Mouse (Mus musculus) spleen, adult 18-20 months (tissue): ENCODE measurements around the gene Tk1.
"Not testable (repeated sequence)": the region's sequence is repeated elsewhere in the genome, so short reads cannot be mapped to it uniquely, and the experiment has no call there.

Experiments used
- DNase-seq, 2 experiments: peaks; one replicate each; pipeline ENCODE4 v3.0.0; 2022; ENCODE audit warnings: mixed read lengths in 2 of 2

Gene Tk1

GRCm38 (mm10) chr11:117820173-117820572 is 5.7 kb downstream of the Tk1 start:
- no peak for DNase-seq

GRCm38 (mm10) chr11:117819095-117819494 is 6.8 kb downstream of the Tk1 start:
- no peak for DNase-seq

- DNase-seq, result no peak
Observed at GRCm38 (mm10) chr11:117816389-117816996, 9.4 kb downstream of the Tk1 start.

- not testable (repeated sequence) for DNase-seq
Observed at GRCm38 (mm10) chr11:117815850-117816249, 10.0 kb downstream of the Tk1 start.

- DNase-seq, result no peak
Observed at GRCm38 (mm10) chr11:117814704-117815366, 11.1 kb downstream of the Tk1 start.

- no peak for DNase-seq
Observed at GRCm38 (mm10) chr11:117813867-117814266, 12.0 kb downstream of the Tk1 start.

GRCm38 (mm10) chr11:117810401-117811046 is 15.4 kb downstream of the Tk1 start:
- DNase-seq, result peak; percentile 66 to 76

GRCm38 (mm10) chr11:117809407-117810311 is 16.2 kb downstream of the Tk1 start, which contains the start of the genes Gm20708 and Syngr2:
Gene Gm20708, plus strand, starts transcription at chr11:117809668.
Gene Syngr2, plus strand, starts transcription at chr11:117809668.
- DNase-seq, result peak; percentile 66 to 82

GRCm38 (mm10) chr11:117806781-117807180 is 19.1 kb downstream of the Tk1 start:
- DNase-seq, result no peak

GRCm38 (mm10) chr11:117803166-117803688 is 22.7 kb downstream of the Tk1 start:
- DNase-seq, result no peak

- DNase-seq, result no peak
Observed at GRCm38 (mm10) chr11:117801650-117802049, 24.2 kb downstream of the Tk1 start.

GRCm38 (mm10) chr11:117800038-117800437 is 25.9 kb downstream of the Tk1 start:
- no peak for DNase-seq

GRCm38 (mm10) chr11:117799174-117799573 is 26.7 kb downstream of the Tk1 start:
- DNase-seq, result no peak

GRCm38 (mm10) chr11:117798160-117798541 is 27.7 kb downstream of the Tk1 start:
- no peak for DNase-seq

GRCm38 (mm10) chr11:117797511-117798159 is 28.3 kb downstream of the Tk1 start, which contains the start of gene 6030468B19Rik:
Gene 6030468B19Rik, plus strand, starts transcription at chr11:117797660.
- DNase-seq, result no peak

- DNase-seq, result no peak
Observed at GRCm38 (mm10) chr11:117796954-117797353, 28.9 kb downstream of the Tk1 start.

GRCm38 (mm10) chr11:117794035-117794551 is 31.8 kb downstream of the Tk1 start:
- DNase-seq, result no peak

GRCm38 (mm10) chr11:117792281-117792888 is 33.5 kb downstream of the Tk1 start:
- peak; percentile 75 to 77 for DNase-seq

- DNase-seq, result no peak
Observed at GRCm38 (mm10) chr11:117791441-117791761, 34.5 kb downstream of the Tk1 start.

- DNase-seq, result peak in 1 of 2 experiments; percentile 55
Observed at GRCm38 (mm10) chr11:117790703-117791440, 35.0 kb downstream of the Tk1 start.

- DNase-seq, result peak; percentile 64 to 76
Observed at GRCm38 (mm10) chr11:117790286-117790685, 35.6 kb downstream of the Tk1 start.
